Mouse (Mus musculus): ENCODE measurements at regions not wholly inside any gene's neighbourhood (a gene's known extent, or its start where the extent isn't known, plus 50 kb on each side); places are given as distances from the start of the nearest gene placed in this dataset.

DNA sequence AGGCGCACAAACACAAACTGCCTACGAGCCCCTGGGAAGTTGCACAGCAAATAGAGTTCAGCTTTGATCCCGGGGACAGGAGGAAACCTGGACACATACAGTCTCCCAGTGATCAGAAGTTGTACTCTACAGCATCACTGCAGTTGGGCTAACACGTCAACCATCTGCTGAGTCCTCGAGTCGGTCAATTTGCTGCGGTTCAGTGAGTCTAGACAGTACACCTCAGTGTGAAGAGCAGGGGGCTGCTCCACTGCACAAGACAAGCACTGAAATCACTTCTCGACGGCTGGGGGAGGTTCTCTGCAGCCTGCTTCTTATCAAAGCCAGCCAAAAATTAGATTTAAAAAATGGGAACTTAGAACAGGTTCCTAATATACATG lies 78.4 kb upstream of the Aco1 start:
- no peak for TF ChIP-seq POLR2A (IDR thresholded peaks at IDR 0.05; ENCODE audit: insufficient read depth, low read depth, low read length)
- 0 out of 2 replicates have a peak, but pooled peaks cover 2% of the 10 kb centered on the region for H3K4me1 ChIP-seq (ENCODE audit: control insufficient read depth, insufficient read depth, low read length)
- WGBS: 39% methylated on average over 9 of the region's 9 CpGs
- no peak overlapping the region for H3K27ac ChIP-seq (ENCODE audit: insufficient read depth, low read depth, low read length)
- no peak overlapping the region for H3K4me3 ChIP-seq (ENCODE audit: insufficient read depth, low read depth, low read length)

DNA sequence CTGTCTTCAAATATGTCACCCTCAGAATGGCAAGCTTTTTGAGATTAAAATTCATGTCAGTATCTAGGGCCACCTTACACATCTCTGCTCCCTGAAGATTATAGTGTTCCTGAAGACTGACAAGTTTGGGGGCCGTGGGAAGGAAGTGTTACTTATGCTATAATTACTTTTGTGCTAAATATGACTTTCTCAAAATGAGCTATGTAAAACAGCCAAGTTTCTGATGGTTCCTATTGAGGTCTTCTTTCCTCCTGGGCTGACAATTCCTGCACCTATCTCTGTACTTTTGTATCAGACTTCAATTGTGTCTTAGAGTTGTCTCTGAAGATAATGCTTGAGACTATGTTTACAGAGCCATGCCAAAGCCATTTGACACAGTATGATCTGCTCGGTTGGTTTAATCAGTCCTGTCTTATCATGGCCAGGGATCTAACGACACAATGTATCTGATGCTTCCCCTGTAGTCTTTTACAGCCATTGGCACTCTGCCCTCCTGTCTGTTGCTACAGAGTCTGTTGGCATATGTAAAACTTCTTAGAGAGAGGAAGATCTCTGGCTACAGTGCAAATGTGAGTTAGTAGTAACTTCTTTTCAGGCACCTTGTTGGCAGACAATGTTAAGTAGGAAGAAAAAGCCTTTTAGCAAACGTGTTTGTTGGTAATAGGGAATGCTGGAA lies 71.8 kb upstream of the Aco1 start:
- 49% methylated on average over 4 of the region's 4 CpGs for WGBS
- no peak overlapping the region for H3K27ac ChIP-seq (ENCODE audit: insufficient read depth, low read depth, low read length)

GRCm38 (mm10) chr4:40081035-40081434 lies 61.8 kb upstream of the Aco1 start:
- Histone ChIP-seq H3K27ac (ENCODE audit: insufficient read depth, low read depth, low read length) (no peak overlapping the region), H3K4me3 (ENCODE audit: insufficient read depth, low read depth, low read length) (no peak overlapping the region), H3K4me1 (ENCODE audit: control insufficient read depth, insufficient read depth, low read length) (no peaks in the 10 kb centered on the region)
- 70% methylated on average over 3 of the region's 3 CpGs for WGBS
- TF ChIP-seq CTCF (IDR thresholded peaks at IDR 0.05; ENCODE audit: insufficient read depth, low read depth, low read length) (no peak), POLR2A (IDR thresholded peaks at IDR 0.05; ENCODE audit: insufficient read depth, low read depth, low read length) (no peak)

More for the DNA sequence above, 71.8 kb upstream of the Aco1 start:
- no peak for TF ChIP-seq CTCF (IDR thresholded peaks at IDR 0.05; ENCODE audit: insufficient read depth, low read depth, low read length)
- no peak for TF ChIP-seq POLR2A (IDR thresholded peaks at IDR 0.05; ENCODE audit: insufficient read depth, low read depth, low read length)
- Histone ChIP-seq H3K4me1 (ENCODE audit: control insufficient read depth, insufficient read depth, low read length) (no peaks in the 10 kb centered on the region), H3K4me3 (ENCODE audit: insufficient read depth, low read depth, low read length) (no peak overlapping the region)

GRCm38 (mm10) chr4:40090295-40090694 lies 52.6 kb upstream of the Aco1 start:
- WGBS: 76% methylated on average over 5 of the region's 5 CpGs
- TF ChIP-seq POLR2A (IDR thresholded peaks at IDR 0.05; ENCODE audit: insufficient read depth, low read depth, low read length): no peak
- no peak for TF ChIP-seq CTCF (IDR thresholded peaks at IDR 0.05; ENCODE audit: insufficient read depth, low read depth, low read length)
- Histone ChIP-seq H3K4me1 (ENCODE audit: control insufficient read depth, insufficient read depth, low read length) (no peaks in the 10 kb centered on the region), H3K4me3 (ENCODE audit: insufficient read depth, low read depth, low read length) (no peak overlapping the region), H3K27ac (ENCODE audit: insufficient read depth, low read depth, low read length) (no peak overlapping the region)

Measured in olfactory bulb, adult 2 months (tissue).